22 mouse cellular contexts compared by ENCODE assay signal in genomic region chr13:71631447-71631846, GRCm38 (mm10).
DNase-seq lines count a peak whose midpoint lies in the region; ATAC-seq and TF ChIP-seq lines count a peak whose summit lies in the region.
"Had no signal": no experiment of that assay in that cellular context is flagged by ENCODE, and none has a peak within 500 bp of the region (broad histone marks: within the 10 kb centered on the region; RNA-seq: fewer than 3 reads in every experiment).

No protein-coding gene starts in this region.

- no peaks in the 10 kb centered on the region for H3K36me3 ChIP-seq in forebrain, embryonic 14.5 days (ENCODE audit: control insufficient read depth, insufficient read depth, low read length)
- no peaks in the 10 kb centered on the region for H3K36me3 ChIP-seq in forebrain, embryonic 15.5 days
- no peaks in the 10 kb centered on the region for H3K36me3 ChIP-seq in kidney, postnatal 0 days (ENCODE audit: insufficient read depth, low read length)
- no peaks in the 10 kb centered on the region for H3K36me3 ChIP-seq in midbrain, embryonic 14.5 days (ENCODE audit: control insufficient read depth, insufficient read depth, low read length)
- no peaks in the 10 kb centered on the region for H3K36me3 ChIP-seq in midbrain, embryonic 16.5 days (ENCODE audit: control insufficient read depth, insufficient read depth, low read length)
- H3K36me3 ChIP-seq: embryonic facial prominence, embryonic 13.5 days; forebrain, embryonic 12.5 days; heart, embryonic 10.5 days; heart, embryonic 15.5 days had no signal

- H3K9me3 ChIP-seq in forebrain, embryonic 14.5 days (replicated peaks; ENCODE audit: control insufficient read depth, low read length): no peaks in the 10 kb centered on the region
- no peaks in the 10 kb centered on the region for H3K9me3 ChIP-seq in forebrain, embryonic 15.5 days
- H3K9me3 ChIP-seq in kidney, postnatal 0 days (replicated peaks; ENCODE audit: low read length): no peaks in the 10 kb centered on the region
- no peaks in the 10 kb centered on the region for H3K9me3 ChIP-seq in midbrain, embryonic 14.5 days (ENCODE audit: control insufficient read depth, low read length)
- no peaks in the 10 kb centered on the region for H3K9me3 ChIP-seq in midbrain, embryonic 16.5 days (replicated peaks; ENCODE audit: control insufficient read depth, low read length, poor library complexity, severe bottlenecking)
- H3K9me3 ChIP-seq: embryonic facial prominence, embryonic 13.5 days; forebrain, embryonic 12.5 days; heart, embryonic 10.5 days; heart, embryonic 15.5 days had no signal

- no peaks in the 10 kb centered on the region for H3K27me3 ChIP-seq in forebrain, embryonic 14.5 days (replicated peaks; ENCODE audit: control insufficient read depth, insufficient read depth, low read length)
- H3K27me3 ChIP-seq in forebrain, embryonic 15.5 days: no peaks in the 10 kb centered on the region
- H3K27me3 ChIP-seq in kidney, postnatal 0 days (ENCODE audit: insufficient read depth, low read length): no peaks in the 10 kb centered on the region
- no peaks in the 10 kb centered on the region for H3K27me3 ChIP-seq in midbrain, embryonic 14.5 days (ENCODE audit: control insufficient read depth, insufficient read depth, low read length)
- H3K27me3 ChIP-seq in midbrain, embryonic 16.5 days (ENCODE audit: control insufficient read depth, insufficient read depth, low read depth, low read length): no peaks in the 10 kb centered on the region; the same call in none of the 2 replicates
- H3K27me3 ChIP-seq: embryonic facial prominence, embryonic 13.5 days; forebrain, embryonic 12.5 days; heart, embryonic 15.5 days had no signal

- H3K4me2 ChIP-seq in forebrain, embryonic 14.5 days (ENCODE audit: low read length): no peak overlapping the region
- no peak overlapping the region for H3K4me2 ChIP-seq in forebrain, embryonic 15.5 days (replicated peaks)
- no peak overlapping the region for H3K4me2 ChIP-seq in kidney, postnatal 0 days (ENCODE audit: low read length)
- H3K4me2 ChIP-seq in midbrain, embryonic 14.5 days (ENCODE audit: low read length): no peak overlapping the region
- no peak overlapping the region for H3K4me2 ChIP-seq in midbrain, embryonic 16.5 days (ENCODE audit: low read length)
- H3K4me2 ChIP-seq: embryonic facial prominence, embryonic 13.5 days; forebrain, embryonic 12.5 days; heart, embryonic 15.5 days had no signal

- H3K9ac ChIP-seq in forebrain, embryonic 14.5 days (ENCODE audit: low read length): no peak overlapping the region
- H3K9ac ChIP-seq in forebrain, embryonic 15.5 days (replicated peaks): no peak overlapping the region
- no peak overlapping the region for H3K9ac ChIP-seq in kidney, postnatal 0 days (ENCODE audit: low read depth, low read length)
- H3K9ac ChIP-seq in midbrain, embryonic 14.5 days (replicated peaks; ENCODE audit: low read length): no peak overlapping the region
- H3K9ac ChIP-seq in midbrain, embryonic 16.5 days (ENCODE audit: low read depth, low read length): no peak overlapping the region
- H3K9ac ChIP-seq: embryonic facial prominence, embryonic 13.5 days; forebrain, embryonic 12.5 days; heart, embryonic 15.5 days had no signal

- peak; percentile 9 for DNase-seq in forebrain, embryonic 14.5 days (ENCODE audit: low spot score)
- DNase-seq in kidney, postnatal 0 days (ENCODE audit: low spot score): peak; percentile 9
- no peak for DNase-seq in kidney, postnatal 10 days
- DNase-seq in midbrain, embryonic 14.5 days: peak; percentile 38
- DNase-seq in retina, embryonic 14.5 days (ENCODE audit: low spot score): no peak
- DNase-seq: adrenal gland, postnatal 14 days; B cell, adult 2 months; cerebellum, adult 18-20 months; cerebellum, adult 9-11 months; cerebellum, postnatal 36 days; gastrocnemius, adult 2 months; gastrocnemius, postnatal 25 days; heart, adult 18-20 months had no signal

- H3K4me1 ChIP-seq in forebrain, embryonic 14.5 days (ENCODE audit: control insufficient read depth, insufficient read depth, low read length): no peaks in the 10 kb centered on the region
- no peaks in the 10 kb centered on the region for H3K4me1 ChIP-seq in forebrain, embryonic 15.5 days
- no peaks in the 10 kb centered on the region for H3K4me1 ChIP-seq in kidney, postnatal 0 days (replicated peaks; ENCODE audit: insufficient read depth, low read length)
- no peaks in the 10 kb centered on the region for H3K4me1 ChIP-seq in midbrain, embryonic 14.5 days (ENCODE audit: control insufficient read depth, insufficient read depth, low read length)
- no peaks in the 10 kb centered on the region for H3K4me1 ChIP-seq in midbrain, embryonic 16.5 days (ENCODE audit: control insufficient read depth, insufficient read depth, low read length)
- H3K4me1 ChIP-seq: embryonic facial prominence, embryonic 13.5 days; forebrain, embryonic 12.5 days; heart, embryonic 15.5 days had no signal

- no peak for ATAC-seq in forebrain, embryonic 14.5 days
- no peak for ATAC-seq in forebrain, embryonic 15.5 days (replicated peaks)
- ATAC-seq in kidney, postnatal 0 days (replicated peaks; ENCODE audit: low FRiP score, low read depth): no peak
- ATAC-seq in midbrain, embryonic 14.5 days (ENCODE audit: low FRiP score, low TSS enrichment): no peak
- no peak for ATAC-seq in midbrain, embryonic 16.5 days
- ATAC-seq: activated CD4-positive, CD25-positive, alpha-beta regulatory T cell, adult 4 months; CD4-positive, CD25-positive, alpha-beta regulatory T cell, adult 4 months; hindbrain, embryonic 16.5 days had no signal

- 72% methylated on average over 2 of the region's 2 CpGs for WGBS in forebrain, embryonic 14.5 days
- 71% methylated on average over 2 of the region's 2 CpGs for WGBS in forebrain, embryonic 15.5 days
- WGBS in kidney, postnatal 0 days: 59% methylated on average over 2 of the region's 2 CpGs
- 70% methylated on average over 2 of the region's 2 CpGs for WGBS in midbrain, embryonic 14.5 days
- WGBS in midbrain, embryonic 16.5 days: 71% methylated on average over 2 of the region's 2 CpGs

- peak; percentile 37; the same call in 1 of the 2 replicates for TF ChIP-seq CTCF in kidney, postnatal 0 days (IDR thresholded peaks at IDR 0.05; ENCODE audit: low read depth)

- no peak overlapping the region for H3K27ac ChIP-seq in forebrain, embryonic 14.5 days (ENCODE audit: low read depth, low read length)
- no peak overlapping the region for H3K27ac ChIP-seq in forebrain, embryonic 15.5 days (replicated peaks)
- no peak overlapping the region for H3K27ac ChIP-seq in kidney, postnatal 0 days
- H3K27ac ChIP-seq in midbrain, embryonic 14.5 days (replicated peaks; ENCODE audit: low read depth, low read length): no peak overlapping the region
- no peak overlapping the region for H3K27ac ChIP-seq in midbrain, embryonic 16.5 days (ENCODE audit: low read length)
- H3K27ac ChIP-seq: embryonic facial prominence, embryonic 13.5 days; forebrain, embryonic 12.5 days; gastrocnemius, adult 2 months; heart, embryonic 10.5 days; heart, embryonic 15.5 days had no signal

- no peak overlapping the region for H3K4me3 ChIP-seq in forebrain, embryonic 14.5 days (ENCODE audit: low read depth, low read length)
- no peak overlapping the region for H3K4me3 ChIP-seq in forebrain, embryonic 15.5 days
- H3K4me3 ChIP-seq in kidney, postnatal 0 days (replicated peaks; ENCODE audit: low read depth, low read length): no peak overlapping the region
- H3K4me3 ChIP-seq in midbrain, embryonic 14.5 days (replicated peaks; ENCODE audit: low read depth, low read length): no peak overlapping the region
- no peak overlapping the region for H3K4me3 ChIP-seq in midbrain, embryonic 16.5 days (ENCODE audit: low read depth, low read length)
- H3K4me3 ChIP-seq: embryonic facial prominence, embryonic 13.5 days; forebrain, embryonic 12.5 days; gastrocnemius, adult 2 months; heart, embryonic 10.5 days; heart, embryonic 15.5 days had no signal

Comparison
In these comparisons a context has a peak if more than half of its experiments do, and no peak if none do; other contexts are left out.
1. DNase-seq: peak in forebrain, embryonic 14.5 days (single experiment), kidney, postnatal 0 days (single experiment) and midbrain, embryonic 14.5 days (single experiment); none in kidney, postnatal 10 days (single experiment) and retina, embryonic 14.5 days (single experiment).